ENCODE assay signal across 24 mouse cellular contexts in the genomic region with DNA sequence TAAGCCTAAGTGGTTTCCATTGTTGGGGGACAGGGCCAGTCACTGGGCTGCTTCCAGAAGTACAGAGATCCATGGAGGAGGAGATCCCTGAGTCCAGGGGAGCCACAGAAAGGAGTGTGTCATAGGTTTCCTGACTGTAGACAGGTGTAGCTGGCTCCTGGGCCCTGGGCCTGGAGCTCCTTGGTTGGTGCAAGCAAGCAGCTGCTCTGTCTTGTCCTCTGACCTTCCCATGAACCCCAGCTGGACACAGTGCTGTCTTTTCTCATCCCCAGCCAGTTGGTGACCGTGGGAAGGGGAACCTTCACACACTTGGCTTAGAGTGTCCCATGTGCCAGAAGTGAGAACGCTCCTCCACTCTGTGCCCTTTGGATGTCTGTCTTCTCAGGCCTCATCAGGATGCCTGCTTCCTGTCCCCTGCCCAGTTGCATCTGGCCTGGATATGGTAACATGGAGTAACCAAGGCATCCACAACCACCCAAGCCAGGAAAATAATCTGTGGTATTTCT.
"Had no signal": no experiment of that assay in that cellular context is flagged by ENCODE, and none has a peak within 500 bp of the region (broad histone marks: within the 10 kb centered on the region; RNA-seq: fewer than 3 reads in every experiment).

No protein-coding gene starts in this region.

- H3K4me2 ChIP-seq: limb, embryonic 12.5 days; limb, embryonic 15.5 days; liver, embryonic 11.5 days; lung, embryonic 15.5 days; midbrain, embryonic 12.5 days; midbrain, embryonic 15.5 days had no signal

- ATAC-seq: inflammation-experienced regulatory T-cells, adult 6 months; intestine, embryonic 16.5 days; midbrain, embryonic 15.5 days had no signal

- DNase-seq: kidney, adult 18-20 months; kidney, postnatal 25 days; left cerebral cortex, postnatal 4 days; lung, adult 18-20 months; lung, postnatal 10 days; lung, postnatal 36 days; right cerebral cortex, adult 18-20 months; right cerebral cortex, postnatal 14 days; right cerebral cortex, postnatal 4 days; thymus, adult 2 months; thymus, postnatal 14 days; thymus, postnatal 4 days had no signal

- H3K4me3 ChIP-seq: layer of hippocampus, adult 2 months; limb, embryonic 12.5 days; limb, embryonic 15.5 days; lung, embryonic 15.5 days; midbrain, embryonic 12.5 days; midbrain, embryonic 15.5 days had no signal

- H3K9me3 ChIP-seq: limb, embryonic 12.5 days; limb, embryonic 15.5 days; lung, embryonic 15.5 days; midbrain, embryonic 12.5 days; midbrain, embryonic 15.5 days had no signal

- H3K9ac ChIP-seq: limb, embryonic 12.5 days; limb, embryonic 15.5 days; liver, embryonic 14.5 days; lung, embryonic 15.5 days; midbrain, embryonic 12.5 days; midbrain, embryonic 15.5 days had no signal

- H3K36me3 ChIP-seq: limb, embryonic 12.5 days; limb, embryonic 15.5 days; lung, embryonic 15.5 days; midbrain, embryonic 12.5 days; midbrain, embryonic 15.5 days had no signal

- H3K27ac ChIP-seq: kidney, postnatal 0 days; layer of hippocampus, adult 2 months; limb, embryonic 12.5 days; limb, embryonic 15.5 days; liver, embryonic 14.5 days; lung, embryonic 15.5 days; midbrain, embryonic 12.5 days; midbrain, embryonic 15.5 days; stomach, postnatal 0 days had no signal

- H3K4me1 ChIP-seq: lung, embryonic 15.5 days had no signal

- H3K27me3 ChIP-seq: limb, embryonic 12.5 days; limb, embryonic 15.5 days; lung, embryonic 15.5 days; midbrain, embryonic 12.5 days; midbrain, embryonic 15.5 days had no signal
